Mouse (Mus musculus) liver, adult 2 months (tissue): ENCODE results near the gene Gpr15.

Source experiments
- CTCF ChIP-seq: fragments of 200-500 bp; IDR thresholded peaks from 2 replicates; pipeline ENCODE4 v1.5.1; 2011; ENCODE audit warnings: low read depth, low read length, control low read depth
- POLR2A ChIP-seq: fragments of 200-500 bp; IDR thresholded peaks from 2 replicates; pipeline ENCODE4 v1.6.1; 2011; ENCODE audit warnings: low read length, control low read depth; ENCODE audit not compliant: insufficient read depth; ENCODE audit errors: extremely low read depth

DNA sequence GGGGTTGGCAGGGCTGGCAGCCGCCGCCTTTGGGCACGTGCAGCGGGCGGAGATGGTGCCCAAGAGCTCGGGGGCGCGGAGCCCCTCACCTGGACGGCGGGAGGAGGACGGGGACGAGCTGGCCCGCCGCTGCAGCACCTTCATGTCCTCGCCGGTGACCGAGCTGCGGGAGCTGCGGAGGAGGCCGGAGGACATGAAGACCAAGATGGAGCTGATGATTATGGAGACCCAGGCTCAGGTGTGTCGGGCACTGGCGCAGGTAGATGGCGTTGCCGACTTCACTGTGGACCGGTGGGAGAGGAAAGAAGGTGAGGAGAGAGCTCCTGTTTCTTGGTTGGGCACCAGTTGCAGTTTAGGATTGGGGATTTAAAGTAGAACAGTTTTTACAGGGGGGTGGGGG is 48.2 kb downstream of the Gpr15 start:
- no peak for TF ChIP-seq CTCF
- TF ChIP-seq POLR2A, result no peak
